Mouse (Mus musculus): Measurements from ENCODE around the gene Grin3b. TPM values are rescaled to one million over a fixed set of nuclear protein-coding genes. Genes with fewer than 3 reads are reported as not detected.

Gene Grin3b
- polyA plus RNA-seq, 1 experiment from 2014 or later: 0.23 TPM

DNA sequence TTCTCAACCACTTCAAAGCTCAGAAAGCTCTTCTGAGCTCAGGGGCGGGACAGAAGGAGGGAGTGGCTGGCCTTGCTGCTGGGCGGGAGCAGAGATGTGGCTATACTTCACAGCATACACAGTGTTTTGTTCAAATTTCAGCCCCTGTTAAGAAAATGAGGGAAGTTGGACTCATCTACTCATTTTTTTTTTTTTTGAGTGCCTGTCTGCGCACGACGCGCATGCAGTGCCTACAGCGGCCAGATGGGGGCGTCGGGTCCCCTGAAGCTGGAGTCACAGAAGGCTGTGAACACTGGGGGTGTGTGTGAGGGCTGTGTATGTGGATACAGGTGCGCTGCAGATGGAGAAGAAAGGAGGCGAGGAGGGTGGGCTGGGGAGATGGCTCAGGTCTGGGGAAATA is 16.4 kb downstream of the Grin3b start:
- Histone ChIP-seq H3K4me3 (no peak overlapping the region; the same call in 1 of the 2 replicates), H3K9me3 (replicated peaks) (0 out of 2 replicates have a peak, but pooled peaks cover 3% of the 10 kb centered on the region), H3K36me3 (no peaks in the 10 kb centered on the region), H3K27ac (no peak overlapping the region), H3K9ac (no peak overlapping the region), H3K27me3 (peaks cover 46% of the 10 kb centered on the region), H3K4me2 (replicated peaks) (peak overlapping the region; percentile 24), H3K4me1 (peaks cover 36% of the 10 kb centered on the region)
- WGBS: 4% methylated on average over 11 of the region's 11 CpGs
- ATAC-seq (ENCODE audit: low FRiP score): no peak

- Histone ChIP-seq H3K9me3 (replicated peaks) (0 out of 2 replicates have a peak, but pooled peaks cover 3% of the 10 kb centered on the region), H3K4me2 (replicated peaks) (peak overlapping the region; percentile 56), H3K4me1 (peaks cover 29% of the 10 kb centered on the region), H3K27ac (peak overlapping the region; percentile 35; the same call in 1 of the 2 replicates), H3K4me3 (peak overlapping the region; percentile 47), H3K9ac (peak overlapping the region; percentile 60), H3K27me3 (peaks cover 46% of the 10 kb centered on the region), H3K36me3 (no peaks in the 10 kb centered on the region)
- no peak for ATAC-seq (ENCODE audit: low FRiP score)
- 7% methylated on average over 27 of the region's 27 CpGs for WGBS
Observed at GRCm38 (mm10) chr10:79987771-79988505, 17.4 kb downstream of the Grin3b start.

DNA sequence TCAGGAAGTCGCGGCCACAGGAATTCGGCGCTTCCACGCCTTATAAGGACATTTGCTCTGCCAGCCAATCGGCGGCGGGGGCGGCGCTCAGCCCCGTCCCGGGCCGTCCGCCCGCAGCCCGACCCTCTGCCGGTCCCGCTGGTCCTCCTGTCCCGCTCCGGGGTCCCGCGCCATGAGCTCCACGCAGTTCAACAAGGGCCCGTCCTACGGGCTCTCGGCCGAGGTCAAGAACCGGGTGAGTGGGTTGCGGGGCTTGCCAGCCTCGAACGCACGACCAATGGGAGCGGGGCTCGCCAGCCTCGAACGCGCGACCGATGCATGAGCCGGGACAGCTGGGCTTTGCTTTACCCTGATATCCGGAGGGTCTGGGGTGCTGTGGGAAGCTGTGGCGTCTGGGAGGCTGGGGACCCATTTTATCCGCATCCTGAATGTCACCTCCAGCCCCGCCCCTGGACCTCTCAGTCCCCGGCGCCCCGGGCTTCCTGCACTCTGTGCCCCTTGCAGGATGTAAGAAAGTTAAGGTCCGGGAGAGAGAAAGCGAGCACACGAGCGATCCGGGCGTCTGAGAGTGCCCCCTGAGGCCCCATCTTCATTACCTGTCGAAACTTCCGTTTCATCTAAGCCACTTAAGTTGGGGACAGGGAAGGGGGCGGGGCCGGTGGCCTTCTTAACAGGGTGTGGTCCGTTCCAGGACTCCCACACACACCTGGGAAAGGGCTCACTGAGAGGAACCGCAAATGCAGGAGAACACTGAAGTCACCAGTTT is 18.2 kb downstream of the Grin3b start, which contains the start of gene Cnn2:
Cnn2 (plus strand) TSS at position 79 of the 766 bp plus-strand sequence.
- 1% methylated on average over 59 of the region's 59 CpGs for WGBS
- no peak for ATAC-seq (ENCODE audit: low FRiP score)
- Histone ChIP-seq H3K4me2 (replicated peaks) (peak within 1 kb of the TSS; percentile 56), H3K36me3 (no peaks in the 10 kb centered on the region), H3K9ac (peak within 1 kb of the TSS; percentile 60), H3K9me3 (replicated peaks) (0 out of 2 replicates have a peak, but pooled peaks cover 3% of the 10 kb centered on the region), H3K4me1 (peaks cover 22% of the 10 kb centered on the region), H3K4me3 (peak within 1 kb of the TSS; percentile 47), H3K27me3 (peaks cover 46% of the 10 kb centered on the region), H3K27ac (peak within 1 kb of the TSS; percentile 35)

DNA sequence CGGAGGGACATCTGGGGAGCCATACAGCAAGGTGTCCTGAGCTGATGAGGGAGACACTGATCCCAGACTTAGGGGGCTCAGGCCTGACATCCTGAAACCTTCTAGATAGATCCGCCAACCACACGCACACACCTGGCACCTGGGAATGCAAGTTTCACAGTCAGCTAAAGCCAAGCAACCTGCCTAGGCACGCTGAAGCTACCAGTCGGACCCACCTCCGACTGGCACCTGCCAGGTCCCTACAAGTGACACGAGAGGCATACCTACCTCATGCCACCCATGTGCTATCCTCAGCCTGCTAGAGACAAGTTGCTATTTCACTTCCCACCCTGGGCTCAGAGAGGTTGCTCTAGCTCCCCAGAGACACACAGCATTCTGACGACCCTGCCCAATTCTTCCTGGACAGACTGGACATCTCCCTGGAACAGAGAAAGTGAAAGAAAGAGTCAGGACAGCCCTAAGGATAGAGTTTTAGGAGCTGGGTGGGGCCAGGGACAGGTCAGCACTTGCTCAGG is 18.8 kb downstream of the Grin3b start:
- H3K9me3 ChIP-seq (replicated peaks): 0 out of 2 replicates have a peak, but pooled peaks cover 3% of the 10 kb centered on the region
- ATAC-seq (ENCODE audit: low FRiP score): no peak
- H3K4me1 ChIP-seq: peaks cover 22% of the 10 kb centered on the region
- peak overlapping the region; percentile 56 for H3K4me2 ChIP-seq (replicated peaks)
- 30% methylated on average over 8 of the region's 8 CpGs for WGBS
- peak overlapping the region; percentile 60 for H3K9ac ChIP-seq
- peak overlapping the region; percentile 47 for H3K4me3 ChIP-seq
- peaks cover 46% of the 10 kb centered on the region for H3K27me3 ChIP-seq
- H3K36me3 ChIP-seq: no peaks in the 10 kb centered on the region
- no peak overlapping the region for H3K27ac ChIP-seq

DNA sequence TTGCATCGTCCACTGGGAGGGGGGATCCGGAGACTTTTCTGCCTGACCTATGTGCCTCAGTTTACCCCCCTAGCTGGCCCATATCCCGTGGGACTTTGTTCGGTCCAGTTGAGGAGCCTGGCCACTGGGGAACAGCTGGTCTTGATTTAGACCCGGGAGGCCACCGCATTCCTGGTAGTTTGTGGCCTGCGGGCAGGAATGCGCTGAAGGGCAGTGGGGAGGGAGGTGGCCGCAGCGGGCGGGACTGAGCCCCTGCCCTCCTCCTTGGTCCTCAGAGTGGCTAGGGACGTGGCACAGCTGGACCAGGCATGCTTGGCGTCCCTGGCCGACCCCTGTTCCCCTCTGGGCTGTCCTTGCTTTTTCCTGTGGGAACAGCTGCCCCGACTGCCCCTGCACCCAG is 19.4 kb downstream of the Grin3b start:
- Histone ChIP-seq H3K9me3 (replicated peaks) (0 out of 2 replicates have a peak, but pooled peaks cover 3% of the 10 kb centered on the region), H3K27ac (no peak overlapping the region), H3K9ac (no peak overlapping the region), H3K27me3 (peaks cover 46% of the 10 kb centered on the region), H3K4me3 (peak overlapping the region; percentile 47), H3K36me3 (no peaks in the 10 kb centered on the region), H3K4me1 (peaks cover 22% of the 10 kb centered on the region), H3K4me2 (replicated peaks) (peak overlapping the region; percentile 56)
- WGBS: 15% methylated on average over 15 of the region's 15 CpGs
- no peak for ATAC-seq (ENCODE audit: low FRiP score)

GRCm38 (mm10) chr10:79991099-79991498 is 20.6 kb downstream of the Grin3b start:
- peaks cover 46% of the 10 kb centered on the region for H3K27me3 ChIP-seq
- ATAC-seq (ENCODE audit: low FRiP score): no peak

GRCm38 (mm10) chr10:79991548-79991947 is 21.0 kb downstream of the Grin3b start:
- no peak overlapping the region for H3K27ac ChIP-seq
- H3K36me3 ChIP-seq: no peaks in the 10 kb centered on the region
- H3K9me3 ChIP-seq (replicated peaks): 0 out of 2 replicates have a peak, but pooled peaks cover 3% of the 10 kb centered on the region
- peaks cover 16% of the 10 kb centered on the region for H3K4me1 ChIP-seq
- no peak overlapping the region for H3K4me3 ChIP-seq
- peaks cover 46% of the 10 kb centered on the region for H3K27me3 ChIP-seq
- H3K9ac ChIP-seq: no peak overlapping the region
- no peak overlapping the region for H3K4me2 ChIP-seq (replicated peaks)
- 89% methylated on average over 6 of the region's 6 CpGs for WGBS
- no peak for ATAC-seq (ENCODE audit: low FRiP score)

More at GRCm38 (mm10) chr10:79991099-79991498, 20.6 kb downstream of the Grin3b start:
- H3K4me3 ChIP-seq: no peak overlapping the region
- WGBS: 55% methylated on average over 12 of the region's 12 CpGs
- H3K9me3 ChIP-seq (replicated peaks): 0 out of 2 replicates have a peak, but pooled peaks cover 3% of the 10 kb centered on the region
- H3K36me3 ChIP-seq: no peaks in the 10 kb centered on the region
- no peak overlapping the region for H3K27ac ChIP-seq
- H3K4me1 ChIP-seq: peaks cover 17% of the 10 kb centered on the region
- H3K9ac ChIP-seq: no peak overlapping the region
- no peak overlapping the region for H3K4me2 ChIP-seq (replicated peaks)

GRCm38 (mm10) chr10:79994397-79995115 is 24.0 kb downstream of the Grin3b start:
- ATAC-seq (ENCODE audit: low FRiP score): no peak
- H3K4me2 ChIP-seq (replicated peaks): no peak overlapping the region
- 0 out of 2 replicates have a peak, but pooled peaks cover 3% of the 10 kb centered on the region for H3K9me3 ChIP-seq (replicated peaks)
- H3K4me3 ChIP-seq: no peak overlapping the region
- H3K4me1 ChIP-seq: peaks cover 16% of the 10 kb centered on the region
- WGBS: 91% methylated on average over 16 of the region's 16 CpGs
- no peaks in the 10 kb centered on the region for H3K36me3 ChIP-seq
- no peak overlapping the region for H3K27ac ChIP-seq
- peaks cover 28% of the 10 kb centered on the region for H3K27me3 ChIP-seq
- H3K9ac ChIP-seq: no peak overlapping the region

- Histone ChIP-seq H3K27me3 (peaks cover 19% of the 10 kb centered on the region), H3K9me3 (replicated peaks) (0 out of 2 replicates have a peak, but pooled peaks cover 3% of the 10 kb centered on the region), H3K4me3 (no peak overlapping the region), H3K27ac (no peak overlapping the region), H3K36me3 (no peaks in the 10 kb centered on the region), H3K4me1 (peaks cover 12% of the 10 kb centered on the region), H3K4me2 (replicated peaks) (0 out of 2 replicates have a peak overlapping the region, but pooled peaks have one; percentile 76), H3K9ac (no peak overlapping the region)
- ATAC-seq (ENCODE audit: low FRiP score): no peak
- WGBS: 79% methylated on average over 1 of the region's 1 CpGs
Observed at GRCm38 (mm10) chr10:79995636-79996035, 25.1 kb downstream of the Grin3b start.

DNA sequence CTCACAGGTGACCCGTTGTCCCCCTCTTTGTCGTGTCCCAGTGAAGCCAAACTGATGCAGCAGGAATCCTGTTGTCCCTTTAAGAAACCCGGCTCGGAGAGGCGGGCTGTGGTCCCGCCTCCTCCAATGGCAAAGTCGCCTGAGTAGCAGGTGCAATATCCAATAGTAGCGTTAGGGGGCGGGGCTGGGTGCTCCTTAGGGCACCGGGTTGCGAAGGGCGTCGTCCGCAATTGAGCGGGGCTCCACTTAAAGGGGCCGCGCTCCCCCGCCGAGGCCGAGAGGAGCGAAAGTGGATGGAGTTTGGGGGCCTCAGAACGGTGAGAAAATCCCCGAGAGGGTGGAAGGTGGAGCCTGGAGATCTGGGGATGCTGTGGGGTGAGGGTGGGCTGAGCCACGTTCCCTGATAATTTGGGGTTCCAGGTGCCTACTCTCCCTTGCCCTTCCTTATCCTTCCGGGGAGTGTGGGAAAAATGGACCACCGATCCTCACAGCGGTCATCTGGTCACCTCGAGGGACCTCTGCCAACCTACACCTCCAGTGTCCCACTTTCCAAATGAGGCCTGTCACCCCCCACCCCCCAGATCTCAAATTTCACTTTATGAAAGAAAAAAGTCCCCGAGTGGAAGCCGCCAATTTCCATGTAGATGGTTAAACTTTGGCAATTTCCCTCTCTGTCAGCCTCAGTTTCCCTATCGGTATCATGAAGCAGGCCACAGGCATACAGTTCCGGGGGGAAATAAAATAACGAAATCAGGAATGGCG is 25.9 kb downstream of the Grin3b start, which contains the start of gene Abca7:
Abca7 (plus strand) TSS at position 223 of the 762 bp plus-strand sequence.
- Histone ChIP-seq H3K4me3 (peak within 1 kb of the TSS; percentile 47), H3K27ac (peak within 1 kb of the TSS; percentile 75), H3K36me3 (no peaks in the 10 kb centered on the region), H3K9ac (peak within 1 kb of the TSS; percentile 44), H3K4me2 (replicated peaks) (peak within 1 kb of the TSS; percentile 76), H3K4me1 (peaks cover 12% of the 10 kb centered on the region), H3K27me3 (peaks cover 16% of the 10 kb centered on the region), H3K9me3 (replicated peaks) (0 out of 2 replicates have a peak, but pooled peaks cover 3% of the 10 kb centered on the region)
- ATAC-seq (ENCODE audit: low FRiP score): peak; percentile 87
- under 1% methylated on average over 34 of the region's 34 CpGs for WGBS
